19 mouse cellular contexts compared by ENCODE assay signal in the genomic region with DNA sequence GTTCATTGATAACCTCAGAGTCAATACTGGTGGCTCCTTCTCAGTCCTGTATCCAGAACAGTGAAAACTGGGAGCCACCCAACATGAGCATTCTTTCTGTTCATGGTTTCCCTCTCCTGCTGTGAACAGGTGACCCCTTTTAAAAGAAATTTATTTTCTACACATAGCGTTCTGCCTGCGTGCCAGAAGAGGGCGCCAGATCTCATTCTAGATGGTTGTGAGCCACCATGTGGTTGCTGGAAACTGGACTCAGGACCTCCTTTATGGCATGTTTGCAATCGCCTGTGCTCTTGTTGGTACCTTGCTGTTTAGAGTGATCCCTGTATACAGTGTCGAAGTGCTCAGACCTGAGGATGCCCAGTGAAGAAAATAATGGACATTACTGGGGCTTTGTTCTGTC.
DNase-seq lines count a peak whose midpoint lies in the region; TF ChIP-seq lines count a peak whose summit lies in the region.
"Had no signal": no experiment of that assay in that cellular context is flagged by ENCODE, and none has a peak within 500 bp of the region (broad histone marks: within the 10 kb centered on the region; RNA-seq: fewer than 3 reads in every experiment).

No protein-coding gene starts in this region.

- peaks cover 3 to 6% of the 10 kb centered on the region in 2 experiments; a peak in 3 of 4 replicates for H3K36me3 ChIP-seq in MEL (ENCODE audit: control insufficient read depth in 1 of 2, insufficient read depth in 2 of 2, low read length in 2 of 2)
- H3K36me3 ChIP-seq: hindbrain, embryonic 15.5 days; liver, embryonic 15.5 days had no signal

- H3K9me3 ChIP-seq in MEL (replicated peaks; ENCODE audit: insufficient read depth, low read length), result no peaks in the 10 kb centered on the region
- H3K9me3 ChIP-seq: hindbrain, embryonic 15.5 days; liver, embryonic 15.5 days had no signal

- TF ChIP-seq RAD21 in MEL (IDR thresholded peaks at IDR 0.05; ENCODE audit: low read depth, low read length), result no peak

- no peaks in the 10 kb centered on the region for H3K79me2 ChIP-seq in MEL (ENCODE audit: control insufficient read depth, insufficient read depth, low read length, poor library complexity)

- no peak for DNase-seq in gastrocnemius, adult 2 months
- no peak for DNase-seq in gastrocnemius, adult 8-10 months (ENCODE audit: low spot score in 2 of 2)
- DNase-seq in left cerebral cortex, adult 2 months (ENCODE audit: extremely low spot score in 1 of 2, low spot score in 2 of 2), result no peak
- DNase-seq in left cerebral cortex, postnatal 4 days, result no peak
- peak; percentile 27 for DNase-seq in A20 (ENCODE audit: low read depth, low spot score)
- peak; percentile 42 for DNase-seq in MEL (ENCODE audit: low read depth, low spot score)
- DNase-seq in urinary bladder, postnatal 4 days (ENCODE audit: low spot score in 2 of 2), result no peak
- no peak for DNase-seq in MN1 (ENCODE audit: low spot score)
- DNase-seq: adrenal gland, postnatal 36 days; cerebellum, adult 9-10 months; gastrocnemius, postnatal 25 days; layer of hippocampus, postnatal 36 days; lung, postnatal 4 days; right cerebral cortex, postnatal 4 days; thymus, adult 2 months had no signal

- no peak for TF ChIP-seq POLR2A in MEL (IDR thresholded peaks at IDR 0.05; ENCODE audit: control insufficient read depth in 1 of 2, insufficient read depth in 1 of 2, low read depth in 1 of 2, low read length in 2 of 2, poor library complexity in 1 of 2)

- H3K27me3 ChIP-seq in MEL (ENCODE audit: control insufficient read depth in 1 of 2, insufficient read depth in 2 of 2, low read length in 2 of 2), result no peaks in the 10 kb centered on the region
- H3K27me3 ChIP-seq: embryonic facial prominence, embryonic 13.5 days; hindbrain, embryonic 15.5 days; liver, embryonic 15.5 days had no signal

- H3K4me1 ChIP-seq in MEL (ENCODE audit: control insufficient read depth in 1 of 2, insufficient read depth in 2 of 2, low read length in 2 of 2), result peaks cover 3 to 11% of the 10 kb centered on the region in 2 experiments; a peak in 2 of 4 replicates

- H3K27ac ChIP-seq in gastrocnemius, adult 2 months, result no peak overlapping the region
- H3K27ac ChIP-seq in left cerebral cortex, adult 2 months, result no peak overlapping the region
- no peak overlapping the region for H3K27ac ChIP-seq in MEL (ENCODE audit: control insufficient read depth, low read depth, low read length)
- H3K27ac ChIP-seq: embryonic facial prominence, embryonic 13.5 days; hindbrain, embryonic 15.5 days; liver, embryonic 15.5 days; midbrain, embryonic 10.5 days had no signal

- TF ChIP-seq EP300 in MEL (IDR thresholded peaks at IDR 0.05; ENCODE audit: low read depth in 1 of 2, low read length in 2 of 2), result no peak

- peak; percentile 39 for TF ChIP-seq CTCF in gastrocnemius, adult 2 months (IDR thresholded peaks at IDR 0.05)
- TF ChIP-seq CTCF in left cerebral cortex, adult 2 months (IDR thresholded peaks at IDR 0.05), result peak; percentile 3; the same call in 1 of the 2 replicates
- TF ChIP-seq CTCF in MEL (IDR thresholded peaks at IDR 0.05 in 2 of 3, conservative IDR thresholded peaks at IDR 0.05 in 1 of 3; ENCODE audit: control insufficient read depth in 1 of 3, insufficient read depth in 1 of 3, low read depth in 2 of 3, low read length in 3 of 3, poor library complexity in 1 of 3, severe bottlenecking in 1 of 3), result peak; percentile 49 to 53 (median 50)

- H3K9ac ChIP-seq in MEL (ENCODE audit: control insufficient read depth, low read depth, low read length, poor library complexity, severe bottlenecking), result no peak overlapping the region
- H3K9ac ChIP-seq: embryonic facial prominence, embryonic 13.5 days; hindbrain, embryonic 15.5 days; liver, embryonic 15.5 days had no signal

- H3K4me3 ChIP-seq in gastrocnemius, adult 2 months, result no peak overlapping the region
- no peak overlapping the region for H3K4me3 ChIP-seq in left cerebral cortex, adult 2 months
- H3K4me3 ChIP-seq in MEL (ENCODE audit: control insufficient read depth in 1 of 2, insufficient read depth in 1 of 2, low read depth in 2 of 2, low read length in 2 of 2), result no peak overlapping the region
- H3K4me3 ChIP-seq: embryonic facial prominence, embryonic 13.5 days; hindbrain, embryonic 15.5 days; liver, embryonic 15.5 days; midbrain, embryonic 10.5 days had no signal

- intact Hi-C loops in gastrocnemius, adult 2 months (cut with DNase I), result no loop called here
- intact Hi-C loops in left cerebral cortex, adult 2 months (cut with DNase I), result no loop called here
- intact Hi-C loops in left cerebral cortex, postnatal 4 days (cut with DNase I), result no loop called here

TF ChIP-seq in MEL, 35 proteins besides CTCF, POLR2A, EP300 and RAD21:
- no peak for TF ChIP-seq POLR2AphosphoS5 (IDR thresholded peaks at IDR 0.05; ENCODE audit: borderline replicate concordance, low read depth, low read length)
- no peak for TF ChIP-seq MAZ (IDR thresholded peaks at IDR 0.05; ENCODE audit: low read depth, low read length)
- TF ChIP-seq ZMIZ1 (IDR thresholded peaks at IDR 0.05; ENCODE audit: low read depth, low read length), result no peak
- no peak for TF ChIP-seq ELF1 (IDR thresholded peaks at IDR 0.05; ENCODE audit: low read depth, low read length)
- no peak for TF ChIP-seq UBTF (IDR thresholded peaks at IDR 0.05; ENCODE audit: borderline replicate concordance, insufficient read depth, low read depth, low read length)
- no peak for TF ChIP-seq MEF2A (IDR thresholded peaks at IDR 0.05; ENCODE audit: extremely low read depth, insufficient replicate concordance, low read depth, low read length, poor library complexity, severe bottlenecking)
- no peak for TF ChIP-seq MYC (IDR thresholded peaks at IDR 0.05; ENCODE audit: low read depth, low read length)
- no peak for TF ChIP-seq ZKSCAN1 (IDR thresholded peaks at IDR 0.05; ENCODE audit: low read depth, low read length)
- no peak for TF ChIP-seq TAL1 (IDR thresholded peaks at IDR 0.05; ENCODE audit: low read length)
- no peak for TF ChIP-seq CHD1 (IDR thresholded peaks at IDR 0.05; ENCODE audit: low read depth, low read length)
- TF ChIP-seq POLR2AphosphoS2 (IDR thresholded peaks at IDR 0.05; ENCODE audit: low read length), result no peak
- no peak for TF ChIP-seq USF2 (IDR thresholded peaks at IDR 0.05; ENCODE audit: borderline replicate concordance in 1 of 2, insufficient read depth in 1 of 2, low read depth in 1 of 2, low read length in 2 of 2)
- TF ChIP-seq MAX (IDR thresholded peaks at IDR 0.05; ENCODE audit: low read length), result no peak
- no peak for TF ChIP-seq RCOR1 (IDR thresholded peaks at IDR 0.05; ENCODE audit: low read depth, low read length)
- no peak for TF ChIP-seq TCF12 (IDR thresholded peaks at IDR 0.05; ENCODE audit: low read depth, low read length)
- TF ChIP-seq MYB (IDR thresholded peaks at IDR 0.05; ENCODE audit: low read depth, low read length), result no peak
- no peak for TF ChIP-seq JUND (IDR thresholded peaks at IDR 0.05; ENCODE audit: low read depth, low read length)
- TF ChIP-seq BHLHE40 (IDR thresholded peaks at IDR 0.05; ENCODE audit: borderline replicate concordance, low read depth, low read length), result no peak
- no peak for TF ChIP-seq ETS1 (IDR thresholded peaks at IDR 0.05; ENCODE audit: low read depth, low read length)
TF ChIP-seq in MEL: peak in this region for 0.

Comparison
In these comparisons a context has a peak if more than half of its experiments do, and no peak if none do; other contexts are left out.
1. DNase-seq: peak in A20 (single experiment) and MEL (single experiment); none in gastrocnemius, adult 2 months (single experiment), gastrocnemius, adult 8-10 months (0 of 2), left cerebral cortex, adult 2 months (0 of 2), left cerebral cortex, postnatal 4 days (single experiment), urinary bladder, postnatal 4 days (0 of 2) and MN1 (single experiment).
2. Peak in every context shown above with its lines, with median percentiles within 50 percentile points of each other: CTCF ChIP-seq.